Mouse (Mus musculus): ENCODE measurements around the gene Atp6v0d1.

DNA sequence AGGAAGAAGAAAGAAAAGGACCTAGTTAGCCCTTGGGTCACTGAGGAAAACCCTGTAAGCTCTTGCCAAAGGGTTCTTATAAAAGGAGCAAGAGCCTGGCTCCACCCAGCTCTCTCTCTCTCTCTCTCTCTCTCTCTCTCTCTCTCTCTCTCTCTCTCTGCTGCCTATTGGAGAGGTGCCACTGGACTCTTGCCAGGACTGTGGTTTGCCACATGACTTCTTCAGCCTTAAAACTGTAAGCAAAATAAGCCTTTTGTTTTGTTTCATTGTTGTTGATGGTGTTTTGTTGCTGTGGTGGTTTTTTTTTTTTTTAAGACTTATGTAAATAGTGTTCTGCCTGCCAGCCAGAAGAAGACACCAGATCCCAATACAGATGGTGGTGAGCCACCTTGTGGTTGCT lies 7.6 kb upstream of the Atp6v0d1 start:
- TF ChIP-seq CTCF (conservative IDR thresholded peaks at IDR 0.05; ENCODE audit: low read length) (no peak), POU5F1 (IDR thresholded peaks at IDR 0.05; ENCODE audit: borderline replicate concordance, low read length) (no peak), NANOG (IDR thresholded peaks at IDR 0.05; ENCODE audit: borderline replicate concordance, low read length) (no peak)
